Mouse (Mus musculus) liver, adult 2 months (tissue): ENCODE measurements at regions not wholly inside any gene's neighbourhood (a gene's known extent, or its start where the extent isn't known, plus 50 kb on each side); places are given as distances from the start of the nearest gene placed in this dataset.

ENCODE experiments used
- CTCF ChIP-seq: fragments of 200-500 bp; IDR thresholded peaks from 2 replicates; pipeline ENCODE4 v1.5.1; 2011; ENCODE audit warnings: low read depth, low read length, control low read depth
- POLR2A ChIP-seq: fragments of 200-500 bp; IDR thresholded peaks from 2 replicates; pipeline ENCODE4 v1.6.1; 2011; ENCODE audit warnings: low read length, control low read depth; ENCODE audit not compliant: insufficient read depth; ENCODE audit errors: extremely low read depth

DNA sequence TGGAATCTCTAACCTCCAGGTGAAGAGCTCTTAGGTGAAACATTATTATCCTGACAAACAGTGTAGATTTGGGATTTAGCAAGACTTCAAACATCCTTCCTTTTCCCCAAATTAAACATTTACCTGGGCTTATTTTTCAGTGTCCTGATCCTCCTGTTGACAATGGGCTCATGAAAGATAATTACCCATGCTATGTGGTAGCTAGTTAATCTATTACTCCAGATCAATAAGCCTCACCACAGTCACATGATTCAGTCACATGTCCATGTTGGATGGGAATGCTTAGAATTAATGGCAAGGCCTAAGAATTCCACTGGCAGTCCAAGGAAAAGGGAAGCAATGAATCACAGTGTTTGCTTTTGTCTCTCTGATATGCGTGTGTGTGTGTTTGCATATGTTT is 216.6 kb downstream of the Bmp2 start:
- TF ChIP-seq CTCF (no peak), POLR2A (no peak)
